Mouse (Mus musculus) left cerebral cortex, adult 8-10 months (tissue): ENCODE measurements around the gene Sdk1. TPM values are rescaled to one million over a fixed set of nuclear protein-coding genes. Genes with fewer than 3 reads are reported as not detected.

Source experiments
- DNase-seq, 2 experiments: peaks; one replicate each; pipeline ENCODE4 v3.0.0; 2022; ENCODE audit warnings: low spot score in 2 of 2
- total RNA-seq, 4 experiments: library from RNA; stranded (reverse); gene quantifications; 2 replicates each; pipeline ENCODE4 v1.2.4; 2022

The Sdk1 gene
- total RNA-seq, 4 experiments from 2014 or later, result 8.6 to 11.7 (median 10.4) TPM

DNA sequence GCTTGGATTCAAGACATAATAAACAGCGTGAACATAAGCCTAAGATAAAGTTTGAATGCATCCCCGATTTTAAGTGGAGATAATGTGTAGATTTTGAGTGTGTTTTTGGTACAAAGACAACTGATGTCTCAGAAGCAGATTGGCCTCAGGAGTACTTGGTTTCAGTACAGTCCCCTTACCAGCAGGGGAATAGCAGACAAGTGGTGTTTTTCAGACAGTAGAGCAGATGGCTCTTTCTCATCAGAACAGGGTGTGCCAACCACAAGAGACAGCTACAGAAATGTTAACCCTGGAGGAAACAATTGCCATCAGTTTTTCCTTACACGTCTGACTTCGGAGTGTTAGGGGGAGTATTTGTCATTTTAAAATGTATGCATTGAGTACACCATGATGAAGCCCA lies 83.6 kb downstream of the Sdk1 start:
- DNase-seq, result no peak

DNA sequence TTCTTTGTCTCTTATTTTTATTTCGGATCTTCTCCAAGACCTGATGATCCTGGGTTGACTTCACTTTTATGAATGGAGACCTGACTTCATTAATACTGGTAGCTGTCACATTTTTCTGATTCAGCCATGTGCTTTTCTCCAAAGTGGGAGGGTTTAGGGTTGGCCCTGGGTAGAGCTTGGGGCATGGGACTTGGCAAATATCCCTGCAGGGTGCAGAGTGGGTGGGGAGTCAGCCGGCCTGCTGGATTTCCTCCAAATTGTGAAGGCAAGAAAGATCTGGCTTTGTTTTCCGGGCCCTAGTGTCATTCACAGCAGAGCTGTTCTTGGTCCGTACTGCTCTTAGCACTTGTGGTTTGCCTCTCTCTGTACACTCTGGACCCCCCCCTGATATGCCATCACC lies 103.1 kb downstream of the Sdk1 start:
- DNase-seq, result no peak

DNA sequence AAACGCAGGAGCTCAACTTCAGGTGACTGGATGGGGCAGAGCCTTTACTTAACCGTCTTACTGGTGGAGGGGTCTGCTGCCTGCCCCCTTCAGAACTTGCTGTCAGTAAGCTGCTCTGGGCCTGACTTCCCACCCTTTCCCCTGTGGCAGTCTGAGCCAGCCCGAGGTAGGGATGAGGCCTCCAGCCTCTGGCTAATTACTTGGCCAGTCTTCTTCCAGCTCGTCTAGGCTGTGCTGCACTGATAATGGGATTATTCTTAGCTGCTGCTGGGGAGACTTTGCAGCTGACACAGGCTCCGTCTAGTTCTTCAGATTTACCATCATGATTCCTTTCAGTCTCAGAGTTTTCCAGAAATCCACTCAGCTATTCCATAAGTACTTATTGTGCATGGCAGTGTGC lies 104.2 kb downstream of the Sdk1 start:
- no peak for DNase-seq

DNA sequence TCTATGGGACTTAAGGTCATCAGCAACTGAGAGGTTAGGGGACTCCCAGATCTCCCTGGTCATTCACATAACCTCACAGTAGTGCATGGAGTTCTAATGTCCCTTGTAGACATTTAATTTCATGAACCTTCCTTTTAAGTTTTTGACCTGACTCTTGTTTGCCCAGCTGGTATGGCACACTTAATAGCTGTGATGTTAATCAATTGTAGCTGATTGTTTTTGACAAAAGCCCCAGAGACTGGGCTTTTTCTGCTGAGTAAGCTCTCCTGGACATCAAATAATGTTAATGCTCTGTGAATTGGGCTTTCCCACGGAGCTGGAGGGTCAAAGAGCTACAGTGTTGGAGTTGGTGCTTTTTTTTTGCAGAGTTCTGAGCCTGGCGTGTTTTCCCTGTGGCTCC lies 121.4 kb downstream of the Sdk1 start:
- DNase-seq, result no peak

DNA sequence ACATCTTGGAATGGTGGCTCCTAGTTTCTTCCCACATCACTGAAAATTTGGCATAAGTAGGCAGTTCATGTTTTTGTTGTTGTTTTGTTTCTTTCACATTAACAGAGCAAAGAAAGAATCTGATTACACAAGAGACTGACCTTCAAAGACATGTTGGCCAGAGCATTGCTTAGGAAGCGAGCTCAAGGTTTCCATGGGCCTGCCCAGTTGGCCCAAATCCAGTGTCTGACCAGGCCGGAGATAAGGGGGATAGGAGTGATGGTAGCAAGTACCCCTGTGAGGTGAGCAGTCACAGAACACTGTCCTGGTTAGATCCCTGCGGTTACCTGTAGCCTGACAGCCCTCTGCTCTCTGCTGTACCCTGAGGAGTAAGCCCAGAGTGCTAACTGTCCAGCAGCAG lies 122.7 kb downstream of the Sdk1 start:
- DNase-seq, result no peak

DNA sequence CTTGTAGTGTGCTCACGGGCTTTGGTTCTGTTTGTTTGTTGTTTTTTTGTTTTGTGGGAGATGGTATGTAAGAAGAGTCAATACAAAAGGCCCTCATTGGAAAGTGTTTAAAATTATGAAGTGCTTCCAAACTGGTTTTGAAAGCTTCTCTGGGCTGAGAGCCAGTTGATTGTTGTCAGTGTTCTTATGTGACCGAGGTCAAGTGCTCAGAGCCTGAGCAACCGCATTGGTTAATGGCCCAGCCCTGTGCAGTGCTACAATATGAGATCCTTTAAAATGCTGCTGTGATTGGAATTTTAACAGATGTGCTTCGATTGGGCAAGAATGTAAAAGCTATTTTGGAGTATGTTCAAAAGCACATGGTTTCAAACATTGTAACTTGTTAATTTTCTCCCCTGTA lies 127.3 kb downstream of the Sdk1 start:
- no peak for DNase-seq

DNA sequence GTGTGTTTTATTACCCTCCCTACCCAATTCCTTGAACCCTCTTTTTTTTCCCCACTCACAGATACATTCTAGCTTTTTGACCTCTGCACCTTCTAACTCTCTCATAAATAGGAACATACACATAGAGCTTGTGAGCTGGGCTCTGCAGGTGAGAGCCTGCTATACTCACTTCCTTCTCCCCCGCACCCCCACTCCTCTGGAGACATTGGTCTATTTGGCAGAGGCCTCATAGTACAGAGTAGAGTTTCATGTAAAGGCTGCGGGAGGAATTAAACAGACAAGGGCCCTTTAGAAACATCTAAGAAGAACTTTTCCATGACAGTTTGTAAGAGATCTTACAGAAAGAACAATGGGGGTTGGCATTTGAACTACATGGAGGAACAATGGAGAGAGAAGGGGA lies 133.5 kb downstream of the Sdk1 start:
- no peak for DNase-seq

DNA sequence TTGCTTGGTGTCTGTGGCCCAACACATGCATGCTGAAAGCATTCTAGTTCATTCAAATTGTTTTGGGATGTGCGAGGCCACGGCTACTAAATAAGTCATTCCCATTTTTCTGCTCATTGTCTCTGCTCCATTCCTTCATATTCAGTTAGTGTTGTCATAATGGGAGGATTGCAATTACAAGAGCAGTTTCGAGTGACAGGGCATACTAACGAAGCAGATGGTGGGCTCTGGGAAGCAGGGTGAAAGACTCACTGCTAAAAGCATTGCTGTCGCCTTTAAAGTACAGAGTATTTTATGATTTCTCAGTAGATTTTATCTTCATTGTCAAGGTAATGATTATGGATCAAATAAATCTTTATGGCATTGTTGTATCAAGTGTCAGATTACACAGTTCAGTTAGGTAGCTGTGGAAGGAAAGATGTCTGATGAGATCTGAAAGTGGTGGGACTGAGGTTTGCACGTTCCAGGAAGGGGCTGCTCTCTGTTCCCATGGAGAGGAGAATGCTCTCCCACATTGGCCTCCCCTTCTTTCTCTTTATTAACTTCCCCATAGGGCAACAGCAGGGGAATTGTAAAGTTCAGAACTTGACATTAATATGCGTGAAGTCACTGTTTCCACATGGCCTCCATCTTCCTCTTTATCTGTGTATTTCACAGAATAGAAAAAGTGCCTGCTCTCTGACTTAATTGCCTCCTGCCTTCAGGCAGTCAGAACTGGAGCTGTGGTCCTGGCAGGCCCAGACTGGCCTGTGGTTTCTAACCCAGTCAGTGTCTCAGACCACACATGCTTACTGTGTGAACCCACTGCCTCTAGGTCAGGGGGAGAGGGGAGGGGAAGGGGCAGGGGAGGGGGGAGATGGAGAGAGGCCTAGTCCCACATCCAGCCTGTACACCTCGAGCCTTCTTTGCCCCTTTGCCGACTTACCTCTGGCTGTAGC lies 138.8 kb downstream of the Sdk1 start:
- DNase-seq, result no peak

DNA sequence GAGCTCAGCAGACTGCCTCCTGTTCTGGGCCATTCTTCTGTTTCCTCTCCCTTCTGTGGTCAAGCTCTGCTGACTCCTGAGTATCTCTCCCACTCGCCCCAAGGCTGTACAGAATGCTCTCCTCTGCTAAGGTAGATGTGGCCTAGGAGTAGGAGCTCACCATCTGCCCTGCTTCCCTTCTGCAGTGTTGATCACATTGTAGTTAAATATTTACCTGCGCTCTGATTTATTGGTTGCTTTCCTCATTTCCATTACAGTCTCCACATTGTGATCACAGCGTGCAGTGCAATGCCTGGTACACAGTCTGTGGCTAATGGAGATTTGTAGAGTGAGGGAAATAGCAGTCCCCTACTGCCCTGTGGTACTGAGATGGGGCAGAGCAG lies 139.5 kb downstream of the Sdk1 start:
- no peak for DNase-seq

DNA sequence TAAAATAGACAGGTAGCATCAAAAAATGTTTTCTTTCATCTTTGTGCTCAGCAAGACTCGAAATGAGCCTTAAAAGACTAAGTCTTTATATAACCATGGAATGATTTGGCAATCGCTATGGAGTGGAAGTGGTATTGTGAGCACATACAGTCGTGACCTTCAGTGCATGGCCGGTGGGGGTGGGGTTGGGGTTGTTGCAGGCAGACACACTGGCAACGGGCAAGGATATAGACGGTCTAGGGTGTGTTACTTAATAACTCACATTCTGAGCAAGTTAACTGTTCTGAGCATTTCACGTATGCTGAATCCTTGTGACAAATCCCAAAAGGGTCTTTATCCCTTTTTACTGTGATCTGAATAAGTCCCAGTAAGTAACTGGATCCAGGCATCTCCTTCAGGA lies 140.3 kb downstream of the Sdk1 start:
- no peak for DNase-seq

DNA sequence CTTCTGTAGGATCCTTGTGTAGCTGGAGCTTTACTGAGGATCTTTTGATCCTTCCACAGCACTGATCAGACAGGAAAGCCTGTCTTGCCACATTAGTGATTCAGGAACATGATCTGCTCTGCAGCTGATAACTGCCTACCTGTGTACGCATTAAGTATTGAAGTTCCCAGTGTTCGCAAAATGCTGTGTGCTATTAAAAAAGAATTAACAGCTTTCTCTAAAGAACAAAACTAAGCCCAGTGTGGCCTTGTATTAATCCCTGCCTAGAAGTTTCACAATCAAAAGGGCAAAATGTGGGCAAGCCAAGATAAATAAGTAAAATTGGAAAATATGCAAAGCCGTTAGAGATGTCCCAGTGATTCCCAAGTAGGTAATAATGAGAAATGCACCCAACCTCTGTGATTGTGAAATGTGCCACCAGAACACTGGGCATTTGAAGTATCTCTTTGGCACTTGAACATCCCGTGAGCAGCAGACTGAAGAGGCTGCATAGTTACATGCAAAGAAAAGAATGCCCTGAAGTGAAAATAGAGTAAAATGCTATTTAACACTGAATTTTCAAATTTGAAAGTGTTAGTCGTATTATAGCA lies 141.1 kb downstream of the Sdk1 start:
- DNase-seq, result no peak

DNA sequence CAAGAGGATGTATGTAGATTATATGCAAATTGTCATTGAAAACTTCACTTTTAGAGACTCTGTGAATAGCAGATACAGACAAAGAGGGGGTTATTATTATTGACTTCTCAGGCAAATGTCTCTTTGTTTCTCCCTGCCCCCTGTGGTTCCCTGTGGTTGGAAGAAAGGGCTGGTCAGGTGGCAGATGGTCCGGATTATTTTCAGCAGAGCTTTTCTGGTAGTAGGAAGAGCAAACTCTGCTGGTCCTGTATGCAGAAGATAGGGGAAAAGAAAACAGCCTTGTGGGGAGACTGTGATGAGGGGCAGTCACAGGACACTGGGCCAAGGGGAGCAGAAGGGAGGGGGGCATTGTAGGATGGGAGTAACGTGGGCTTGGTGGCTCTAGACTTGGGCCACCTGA lies 147.2 kb downstream of the Sdk1 start:
- no peak for DNase-seq

DNA sequence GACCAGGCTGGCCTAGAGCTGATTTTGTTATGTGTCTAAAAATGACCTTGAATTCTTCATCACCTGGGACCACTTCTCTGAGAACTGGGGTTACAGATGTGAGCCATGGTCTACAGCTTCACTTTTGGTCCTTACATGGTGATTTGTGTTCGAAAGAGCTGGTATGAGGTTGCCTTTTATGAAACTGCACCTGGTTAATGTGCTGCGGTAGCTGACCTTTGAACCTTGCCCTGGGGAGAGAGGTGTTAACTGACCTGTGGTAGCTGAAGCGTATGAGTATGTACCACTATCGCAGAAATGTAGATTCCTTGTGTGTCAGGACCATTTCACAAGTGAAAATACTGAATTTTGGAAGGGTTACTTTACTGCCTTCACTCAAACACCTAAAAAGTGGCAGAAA lies 149.3 kb downstream of the Sdk1 start:
- DNase-seq, result no peak

DNA sequence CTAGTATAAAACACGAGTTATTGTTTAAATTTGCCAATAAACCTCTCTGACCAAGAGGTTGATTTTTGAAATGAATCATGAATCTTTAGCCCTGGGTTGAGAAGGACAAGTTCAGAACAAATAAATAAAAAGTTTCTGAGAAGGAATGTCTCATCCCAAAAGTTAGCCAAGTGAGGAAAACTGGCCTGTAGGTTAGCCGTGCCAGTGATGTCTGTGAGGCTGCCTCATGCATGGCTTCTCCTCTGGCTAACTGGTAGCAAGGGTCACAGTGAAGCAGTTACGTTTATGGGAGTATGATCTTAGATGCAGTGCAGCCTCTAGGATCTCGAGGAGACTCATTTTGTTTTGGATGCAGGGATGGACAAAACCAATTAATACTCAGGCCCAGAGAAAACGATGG lies 149.9 kb downstream of the Sdk1 start:
- DNase-seq, result no peak

DNA sequence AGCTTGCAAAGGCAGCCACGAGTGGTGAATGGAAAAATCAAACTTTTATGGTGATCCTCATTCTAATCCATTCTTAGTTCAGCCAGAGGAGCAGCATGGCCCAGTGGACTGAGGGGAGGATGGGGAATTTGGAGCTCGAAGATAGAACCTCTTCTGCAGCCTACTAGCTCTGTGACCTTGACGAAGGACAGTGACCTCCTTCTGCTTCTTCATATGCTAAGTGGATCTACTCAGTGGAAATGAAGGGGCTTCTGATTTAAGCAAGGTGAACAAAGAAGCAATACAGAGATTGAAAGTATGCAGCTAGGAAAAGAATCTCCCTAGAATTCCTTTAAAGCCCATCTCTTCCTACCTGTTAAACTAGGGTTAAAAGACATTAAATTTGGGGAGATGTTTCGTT lies 152.6 kb downstream of the Sdk1 start:
- DNase-seq, result no peak

DNA sequence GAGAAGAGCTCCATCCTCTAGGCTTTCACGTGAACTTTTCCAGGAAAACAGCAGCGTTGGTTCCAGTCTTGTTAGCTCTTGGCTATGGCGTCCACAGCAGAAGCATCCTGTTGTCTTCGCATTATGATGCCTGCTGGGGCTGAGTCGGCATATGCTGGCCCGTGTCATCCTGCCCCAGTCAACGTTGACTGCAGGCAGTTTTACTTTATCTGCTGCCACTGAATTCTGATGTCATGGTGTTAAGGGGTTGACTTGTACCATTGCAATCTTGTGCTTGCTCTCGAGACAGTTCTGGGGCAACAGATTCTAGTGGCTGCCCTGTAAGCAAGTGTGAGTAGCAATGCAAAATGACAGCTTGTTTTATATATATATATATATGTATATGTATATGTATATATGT lies 153.3 kb downstream of the Sdk1 start:
- DNase-seq, result no peak

DNA sequence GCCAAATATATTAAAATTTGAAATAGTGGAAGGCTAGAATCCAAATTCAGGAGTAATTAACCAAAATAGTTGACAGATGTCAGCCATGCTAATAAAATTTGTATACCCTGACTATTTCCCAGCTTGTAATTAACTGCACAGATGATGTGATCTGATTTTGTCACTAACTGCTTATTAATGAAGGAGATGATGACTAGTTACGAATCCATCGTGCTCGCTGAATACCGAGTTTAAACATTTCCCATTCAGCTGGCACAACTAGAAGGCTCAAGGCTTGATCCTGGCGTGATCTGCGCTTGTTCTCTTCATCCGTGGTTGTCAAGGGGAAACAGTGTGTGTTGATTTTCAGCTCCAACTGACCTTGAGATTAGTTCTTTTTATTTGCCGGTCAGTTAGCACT lies 162.5 kb downstream of the Sdk1 start:
- no peak for DNase-seq

DNA sequence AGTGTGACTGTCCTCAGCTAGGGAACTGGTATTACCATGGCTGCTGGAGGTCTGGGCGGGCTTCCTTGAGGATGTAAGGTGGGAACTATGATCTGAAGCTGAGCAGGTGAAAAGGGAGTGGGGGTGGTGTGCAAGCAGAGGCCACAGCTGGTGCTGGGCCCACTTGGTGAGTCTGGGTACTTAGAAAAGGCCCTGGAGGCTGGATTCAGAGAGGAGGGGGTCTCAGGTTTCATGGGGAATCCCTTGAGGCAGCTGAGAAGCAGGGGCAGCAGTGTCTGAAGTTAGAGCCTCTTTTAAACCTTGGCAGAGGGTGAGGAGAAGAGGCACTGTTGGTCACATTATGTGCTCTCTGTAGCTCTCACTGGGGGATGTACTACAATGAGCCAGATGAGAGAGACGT lies 163.4 kb downstream of the Sdk1 start:
- no peak for DNase-seq

DNA sequence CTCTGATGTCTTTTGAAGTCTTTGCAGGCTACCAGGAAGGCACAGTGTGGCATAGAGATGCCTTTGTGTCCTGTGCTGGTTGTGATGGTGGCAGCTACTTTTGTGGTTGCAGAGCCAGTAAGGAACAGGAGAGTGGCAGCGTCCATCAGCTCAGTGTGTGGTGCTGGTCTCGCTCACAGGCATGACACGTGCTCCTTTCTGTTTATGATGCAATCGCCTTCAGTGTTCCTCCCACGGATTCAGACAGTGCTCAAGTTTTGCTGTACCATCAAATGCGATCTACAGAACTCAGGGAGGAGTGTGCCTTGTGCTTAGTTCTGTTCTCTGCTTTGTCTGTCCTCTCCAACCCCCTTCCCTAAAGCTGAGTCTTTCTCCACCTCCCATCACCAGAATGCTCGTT lies 165.6 kb downstream of the Sdk1 start:
- DNase-seq, result no peak

DNA sequence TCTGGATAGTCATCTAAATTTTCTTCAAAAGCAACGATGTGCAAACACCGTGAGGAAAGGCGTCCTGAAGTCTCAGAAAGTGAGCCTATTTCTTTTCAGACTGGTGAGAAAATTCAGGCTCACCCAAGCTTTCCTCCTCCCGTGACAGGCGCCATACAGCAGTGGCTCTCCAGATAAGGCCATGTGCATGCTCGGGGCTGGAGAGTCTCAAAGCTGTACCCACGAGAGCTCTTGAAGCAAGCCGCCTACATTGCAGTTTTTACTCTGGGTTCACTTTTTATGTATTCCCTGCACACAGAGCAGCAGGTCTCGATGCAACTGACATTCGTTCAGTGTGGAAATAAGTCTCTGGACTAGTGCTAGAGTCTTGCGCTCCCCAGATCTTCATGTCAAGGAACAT lies 171.7 kb downstream of the Sdk1 start:
- no peak for DNase-seq

DNA sequence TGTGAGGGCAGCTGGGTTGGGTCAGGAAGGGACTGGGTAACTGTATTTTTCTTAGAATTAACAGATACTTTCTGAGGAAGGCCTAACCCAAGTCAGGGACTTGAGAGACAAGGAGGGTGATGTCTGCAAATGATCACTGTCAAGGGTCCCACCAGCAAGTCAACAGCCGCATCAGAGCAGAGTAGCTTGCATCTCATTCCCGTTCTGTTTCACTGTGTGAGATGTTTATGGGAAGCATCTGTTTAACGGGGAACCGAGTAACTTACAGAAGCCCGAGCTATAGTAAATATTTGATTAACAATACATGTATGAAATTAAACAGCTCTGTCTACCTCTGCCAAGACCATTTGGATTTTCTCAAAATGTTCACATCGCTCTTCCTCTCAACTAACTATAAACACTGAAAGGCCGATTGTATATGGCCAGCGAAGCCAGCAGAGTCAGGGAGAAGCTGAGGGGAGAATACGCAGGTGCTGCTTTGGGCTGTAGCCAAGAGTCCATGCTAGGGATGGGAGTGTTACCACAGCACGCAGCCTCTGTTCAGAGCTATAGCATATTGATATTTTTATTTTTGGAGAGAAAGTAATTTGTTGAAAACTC lies 174.5 kb downstream of the Sdk1 start:
- no peak for DNase-seq

DNA sequence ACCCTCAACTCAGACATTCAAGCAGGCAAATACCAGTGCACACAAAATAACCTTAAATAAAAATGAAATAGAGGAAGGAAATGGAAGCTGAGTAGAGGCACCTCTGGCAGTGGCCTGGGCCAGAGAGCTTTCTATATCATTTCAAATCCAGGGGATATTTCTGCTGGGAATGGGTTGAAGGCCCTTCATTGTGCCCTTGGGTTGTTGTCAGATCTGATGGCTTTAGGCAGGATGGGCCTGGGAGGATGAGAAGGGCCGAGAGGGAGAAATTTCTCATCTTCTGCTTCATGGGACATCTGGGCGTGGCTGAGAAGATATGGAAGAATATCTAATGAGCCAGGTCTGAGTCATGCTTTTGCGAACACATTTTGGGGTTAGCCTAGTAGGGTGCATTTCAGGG lies 186.8 kb downstream of the Sdk1 start:
- no peak for DNase-seq

DNA sequence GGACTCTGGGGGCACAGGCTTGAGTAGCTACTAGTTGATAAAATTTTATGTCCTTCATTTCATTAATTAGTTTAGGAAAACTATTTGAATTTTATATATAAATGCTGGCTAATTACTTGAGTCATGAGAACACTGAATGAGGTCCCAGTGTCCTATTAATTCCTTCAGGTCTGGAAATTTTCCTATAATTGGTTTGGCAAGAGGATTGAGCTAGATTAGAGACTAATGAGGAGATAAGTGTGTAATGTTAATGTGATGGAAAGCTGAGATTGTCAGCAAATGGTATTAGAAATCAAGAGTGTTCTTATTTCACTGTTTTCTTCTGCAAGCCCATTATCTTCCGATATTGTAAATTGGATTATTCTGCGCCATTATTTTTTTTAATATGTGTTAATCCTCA lies 192.0 kb downstream of the Sdk1 start:
- no peak for DNase-seq
